Mouse (Mus musculus): ENCODE data around the gene Ghrh. TPM values are rescaled to one million over a fixed set of nuclear protein-coding genes. Genes with fewer than 3 reads are reported as not detected.

Gene Ghrh
- total and polyA plus RNA-seq, 2 experiments, result not detected

DNA sequence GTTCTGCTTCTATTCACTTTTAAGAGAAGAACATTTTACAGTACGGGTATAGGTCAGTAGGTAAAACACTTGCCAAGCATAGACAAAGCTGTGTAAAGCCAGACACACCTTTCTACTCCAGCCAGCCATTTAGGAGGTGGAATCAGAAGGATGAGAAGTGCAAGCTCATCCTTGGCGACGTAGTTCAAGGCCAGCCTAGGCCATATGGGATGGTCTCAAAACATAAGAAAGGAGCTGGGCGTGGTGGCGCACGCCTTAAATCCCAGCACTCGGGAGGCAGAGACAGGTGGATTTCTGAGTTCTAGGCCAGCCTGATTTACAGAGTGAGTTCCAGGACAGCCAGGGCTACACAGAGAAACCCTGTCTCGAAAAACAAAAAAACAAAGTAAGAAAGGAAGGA lies 37.7 kb downstream of the Ghrh start:
- H3K36me3 ChIP-seq (ENCODE audit: control insufficient read depth, insufficient read depth, low read length), result peaks cover 73% of the 10 kb centered on the region
- no peak for TF ChIP-seq CTCF (IDR thresholded peaks at IDR 0.05; ENCODE audit: low read depth, low read length)
- TF ChIP-seq POLR2A (IDR thresholded peaks at IDR 0.05; ENCODE audit: extremely low read depth, insufficient read depth, low read length), result no peak
- no peak overlapping the region for H3K9ac ChIP-seq (ENCODE audit: low read depth, low read length)
- no peaks in the 10 kb centered on the region for H3K79me2 ChIP-seq (ENCODE audit: control insufficient read depth, insufficient read depth, low read length)
- no peak for DNase-seq (ENCODE audit: extremely low read depth, low read depth, low spot score)
- H3K27me3 ChIP-seq (ENCODE audit: control insufficient read depth, insufficient read depth, low read length), result no peaks in the 10 kb centered on the region
- H3K27ac ChIP-seq (replicated peaks; ENCODE audit: insufficient read depth, low read depth, low read length), result no peak overlapping the region
- no peak overlapping the region for H3K4me3 ChIP-seq (ENCODE audit: insufficient read depth, low read depth, low read length)
- 97% methylated on average over 8 of the region's 8 CpGs for WGBS
- H3K4me1 ChIP-seq (ENCODE audit: control insufficient read depth, insufficient read depth, low read length), result no peaks in the 10 kb centered on the region

DNA sequence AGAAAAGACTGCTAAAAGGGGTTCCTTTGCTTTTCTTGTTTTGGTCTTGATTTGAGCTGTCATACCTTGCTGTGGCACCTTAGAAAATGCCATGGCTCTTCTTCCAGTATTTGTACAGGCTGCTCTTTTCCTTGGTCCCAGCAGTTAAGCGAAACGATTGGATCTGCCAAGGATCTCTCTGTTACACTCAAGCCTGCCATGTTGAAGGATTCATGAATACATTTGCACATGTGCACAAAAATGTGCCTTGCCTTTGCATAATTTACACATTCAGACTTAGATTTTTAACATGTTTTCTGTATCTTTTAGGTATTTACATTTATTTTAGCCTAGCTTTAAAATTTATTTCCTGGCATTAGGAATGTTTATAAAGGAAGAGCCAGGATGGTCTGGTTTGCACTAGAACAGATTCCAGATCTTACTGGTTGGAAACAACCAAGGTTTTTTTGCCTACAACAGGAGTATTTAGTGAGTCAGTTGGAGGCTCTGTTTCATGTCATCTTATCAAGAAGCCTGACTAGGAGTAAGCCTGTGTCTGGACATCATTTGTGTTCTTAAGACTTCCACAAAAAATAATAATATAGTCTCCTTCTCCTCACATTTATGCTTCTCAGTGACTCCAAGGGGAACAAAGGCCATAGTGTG lies 38.9 kb downstream of the Ghrh start:
- Histone ChIP-seq H3K27me3 (ENCODE audit: control insufficient read depth, insufficient read depth, low read length) (no peaks in the 10 kb centered on the region), H3K9ac (ENCODE audit: low read depth, low read length) (no peak overlapping the region), H3K79me2 (ENCODE audit: control insufficient read depth, insufficient read depth, low read length) (no peaks in the 10 kb centered on the region), H3K27ac (replicated peaks; ENCODE audit: insufficient read depth, low read depth, low read length) (no peak overlapping the region; the same call in 1 of the 2 replicates), H3K4me1 (ENCODE audit: control insufficient read depth, insufficient read depth, low read length) (no peaks in the 10 kb centered on the region), H3K36me3 (ENCODE audit: control insufficient read depth, insufficient read depth, low read length) (peaks cover 68% of the 10 kb centered on the region), H3K4me3 (ENCODE audit: insufficient read depth, low read depth, low read length) (no peak overlapping the region)
- DNase-seq (ENCODE audit: extremely low read depth, low read depth, low spot score), result peak; percentile 9
- TF ChIP-seq CTCF (IDR thresholded peaks at IDR 0.05; ENCODE audit: low read depth, low read length) (no peak), POLR2A (IDR thresholded peaks at IDR 0.05; ENCODE audit: extremely low read depth, insufficient read depth, low read length) (no peak)
- WGBS, result 80% methylated on average over 2 of the region's 2 CpGs

DNA sequence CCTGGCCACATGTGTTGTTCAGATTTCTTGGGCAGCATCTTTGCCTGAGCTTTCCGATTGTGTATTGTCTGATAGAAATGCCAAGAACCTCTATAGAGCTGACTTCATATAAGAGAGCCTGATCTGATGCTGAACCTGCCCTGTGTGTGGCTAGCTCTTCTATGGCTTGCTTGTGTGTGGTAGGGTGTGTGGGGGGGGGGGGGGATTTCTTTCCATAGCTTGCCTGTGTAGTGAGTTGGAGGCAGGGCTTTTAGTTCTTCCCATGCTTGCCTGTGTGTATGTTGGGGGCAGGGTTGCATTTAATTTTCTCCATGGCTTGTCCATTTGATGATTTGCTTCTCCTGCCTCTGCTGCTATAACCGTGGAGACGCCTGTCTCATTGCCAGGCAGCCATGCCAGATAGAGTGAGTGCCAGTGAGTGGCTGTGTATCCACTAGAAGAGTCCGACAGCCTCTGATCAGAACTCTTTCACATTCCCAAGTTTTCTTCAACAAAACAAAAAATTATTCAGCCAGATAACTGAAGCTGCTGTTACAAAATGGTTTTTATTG lies 39.5 kb downstream of the Ghrh start:
- 83% methylated on average over 4 of the region's 4 CpGs for WGBS
- peaks cover 68% of the 10 kb centered on the region for H3K36me3 ChIP-seq (ENCODE audit: control insufficient read depth, insufficient read depth, low read length)

DNA sequence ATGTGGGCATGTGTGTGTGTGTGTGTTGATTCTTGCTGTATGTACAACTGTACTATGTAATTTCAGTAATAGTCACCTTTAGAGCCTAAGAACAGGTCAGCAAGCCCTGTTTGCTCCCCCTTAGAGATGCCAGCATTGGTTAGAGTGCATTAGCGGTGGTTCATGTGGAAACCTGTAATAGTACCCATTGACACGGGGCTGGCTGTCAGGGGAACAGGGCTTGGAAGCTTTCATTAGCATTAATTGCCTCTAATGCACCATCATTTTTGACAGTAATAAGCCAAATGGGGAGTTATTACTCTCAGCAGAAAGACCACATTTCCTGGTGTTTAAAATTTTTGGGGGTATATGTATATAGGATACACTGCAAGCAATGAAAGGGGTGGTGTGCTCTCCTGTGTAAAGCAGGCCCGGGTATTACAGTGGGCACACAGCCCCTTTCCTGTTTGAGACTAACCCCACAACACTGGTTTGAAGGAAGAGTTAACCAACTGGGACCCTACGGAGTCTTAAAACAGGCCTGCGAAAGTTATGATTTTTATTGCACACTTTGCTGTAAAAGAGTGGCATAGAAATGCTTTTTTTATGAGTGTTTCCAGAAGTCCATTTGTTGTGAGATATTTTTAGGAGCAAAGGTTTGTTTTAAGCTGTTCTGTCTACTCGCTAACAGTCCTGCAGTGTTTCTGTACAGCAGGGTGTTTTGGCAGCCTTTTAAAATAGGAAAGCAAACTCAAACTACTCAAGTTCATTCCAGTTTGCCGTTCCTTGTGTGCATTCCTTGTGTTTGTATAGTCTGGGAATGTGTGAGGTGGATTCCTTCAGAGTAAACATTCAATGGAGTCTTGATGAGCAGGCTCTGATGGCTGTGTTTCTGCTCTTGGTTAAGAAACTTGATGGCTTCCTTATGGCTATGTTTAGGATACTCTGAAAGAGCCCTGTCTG lies 40.9 kb downstream of the Ghrh start:
- H3K36me3 ChIP-seq (ENCODE audit: control insufficient read depth, insufficient read depth, low read length), result peaks cover 69% of the 10 kb centered on the region
- no peaks in the 10 kb centered on the region for H3K79me2 ChIP-seq (ENCODE audit: control insufficient read depth, insufficient read depth, low read length)
- WGBS, result 82% methylated on average over 7 of the region's 7 CpGs
- no peaks in the 10 kb centered on the region for H3K27me3 ChIP-seq (ENCODE audit: control insufficient read depth, insufficient read depth, low read length)
- TF ChIP-seq CTCF (IDR thresholded peaks at IDR 0.05; ENCODE audit: low read depth, low read length), result no peak
- no peak for TF ChIP-seq POLR2A (IDR thresholded peaks at IDR 0.05; ENCODE audit: extremely low read depth, insufficient read depth, low read length)
- no peak overlapping the region for H3K27ac ChIP-seq (replicated peaks; ENCODE audit: insufficient read depth, low read depth, low read length)
- no peak overlapping the region for H3K9ac ChIP-seq (ENCODE audit: low read depth, low read length)
- no peaks in the 10 kb centered on the region for H3K4me1 ChIP-seq (ENCODE audit: control insufficient read depth, insufficient read depth, low read length)
- DNase-seq (ENCODE audit: extremely low read depth, low read depth, low spot score), result peak; percentile 4
- no peak overlapping the region for H3K4me3 ChIP-seq (ENCODE audit: insufficient read depth, low read depth, low read length)

More for the DNA sequence above, 39.5 kb downstream of the Ghrh start:
- no peaks in the 10 kb centered on the region for H3K79me2 ChIP-seq (ENCODE audit: control insufficient read depth, insufficient read depth, low read length)
- H3K9ac ChIP-seq (ENCODE audit: low read depth, low read length), result no peak overlapping the region
- no peak overlapping the region for H3K27ac ChIP-seq (replicated peaks; ENCODE audit: insufficient read depth, low read depth, low read length)
- H3K4me3 ChIP-seq (ENCODE audit: insufficient read depth, low read depth, low read length), result no peak overlapping the region
- no peak for DNase-seq (ENCODE audit: extremely low read depth, low read depth, low spot score)
- no peaks in the 10 kb centered on the region for H3K4me1 ChIP-seq (ENCODE audit: control insufficient read depth, insufficient read depth, low read length)
- H3K27me3 ChIP-seq (ENCODE audit: control insufficient read depth, insufficient read depth, low read length), result no peaks in the 10 kb centered on the region
- TF ChIP-seq POLR2A (IDR thresholded peaks at IDR 0.05; ENCODE audit: extremely low read depth, insufficient read depth, low read length) (no peak), CTCF (IDR thresholded peaks at IDR 0.05; ENCODE audit: low read depth, low read length) (no peak)

DNA sequence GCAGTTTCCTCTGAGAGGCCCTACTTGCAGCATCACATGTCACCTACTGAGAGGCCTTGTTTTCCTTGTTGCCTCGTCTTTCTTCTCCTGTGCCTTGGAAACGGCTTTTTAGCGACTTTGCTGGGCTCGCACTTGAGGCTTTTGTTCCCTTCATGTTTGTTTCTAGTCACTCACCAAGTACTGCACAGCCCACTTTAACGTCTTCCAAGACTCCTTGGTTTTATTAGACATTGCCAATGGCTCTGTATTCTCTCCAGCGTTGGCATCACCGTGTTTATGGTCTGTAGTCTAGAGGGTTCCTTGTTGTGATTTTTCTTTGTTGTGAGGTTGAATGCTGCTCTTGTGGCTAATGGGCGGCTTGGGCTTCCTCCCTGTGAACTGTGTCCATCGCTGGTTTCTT lies 44.2 kb downstream of the Ghrh start:
- Histone ChIP-seq H3K79me2 (ENCODE audit: control insufficient read depth, insufficient read depth, low read length) (no peaks in the 10 kb centered on the region), H3K27me3 (ENCODE audit: control insufficient read depth, insufficient read depth, low read length) (no peaks in the 10 kb centered on the region), H3K4me1 (ENCODE audit: control insufficient read depth, insufficient read depth, low read length) (no peaks in the 10 kb centered on the region), H3K27ac (replicated peaks; ENCODE audit: insufficient read depth, low read depth, low read length) (no peak overlapping the region), H3K36me3 (ENCODE audit: control insufficient read depth, insufficient read depth, low read length) (peaks cover 68% of the 10 kb centered on the region), H3K4me3 (ENCODE audit: insufficient read depth, low read depth, low read length) (no peak overlapping the region), H3K9ac (ENCODE audit: low read depth, low read length) (no peak overlapping the region)
- WGBS, result 92% methylated on average over 9 of the region's 9 CpGs
- no peak for TF ChIP-seq CTCF (IDR thresholded peaks at IDR 0.05; ENCODE audit: low read depth, low read length)
- no peak for DNase-seq (ENCODE audit: extremely low read depth, low read depth, low spot score)

Measured in liver, adult 2 months (tissue).